Mouse (Mus musculus): ENCODE measurements at regions not wholly inside any gene's neighbourhood (a gene's known extent, or its start where the extent isn't known, plus 50 kb on each side); places are given as distances from the start of the nearest gene placed in this dataset.
A peak's percentile ranks its signal among the peaks of the same experiment; 100 is the strongest.

DNA sequence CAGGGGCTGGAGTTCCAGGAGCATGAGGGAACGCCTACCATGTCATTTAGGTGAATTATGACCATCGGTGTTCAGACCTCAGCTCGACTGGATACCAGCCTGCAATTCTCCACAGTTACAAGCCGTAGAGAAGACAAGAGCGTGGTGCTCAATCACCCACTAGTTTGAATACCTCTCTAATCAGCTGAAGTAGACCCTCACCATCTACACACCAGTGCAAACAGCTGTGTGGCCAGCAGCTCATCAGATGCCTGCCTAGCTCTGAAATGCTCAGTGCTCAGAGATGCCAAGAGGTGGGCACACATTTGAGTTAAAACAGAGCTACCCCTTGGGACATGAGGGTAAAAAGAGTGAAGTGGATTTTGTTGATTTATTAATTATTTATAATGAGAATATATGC, 660.2 kb downstream of the Magi1 start:
- H3K4me3 ChIP-seq: no peak overlapping the region
- H3K36me3 ChIP-seq: no peaks in the 10 kb centered on the region
- ATAC-seq (ENCODE audit: insufficient number of reproducible peaks, insufficient read depth, low FRiP score, low TSS enrichment): no peak
- H3K4me2 ChIP-seq (replicated peaks): no peak overlapping the region
- H3K9ac ChIP-seq: no peak overlapping the region
- no peaks in the 10 kb centered on the region for H3K27me3 ChIP-seq
- H3K9me3 ChIP-seq: no peaks in the 10 kb centered on the region
- H3K27ac ChIP-seq: no peak overlapping the region
- no peaks in the 10 kb centered on the region; the same call in 1 of the 2 replicates for H3K4me1 ChIP-seq
- WGBS: 78% methylated on average over 5 of the region's 5 CpGs

DNA sequence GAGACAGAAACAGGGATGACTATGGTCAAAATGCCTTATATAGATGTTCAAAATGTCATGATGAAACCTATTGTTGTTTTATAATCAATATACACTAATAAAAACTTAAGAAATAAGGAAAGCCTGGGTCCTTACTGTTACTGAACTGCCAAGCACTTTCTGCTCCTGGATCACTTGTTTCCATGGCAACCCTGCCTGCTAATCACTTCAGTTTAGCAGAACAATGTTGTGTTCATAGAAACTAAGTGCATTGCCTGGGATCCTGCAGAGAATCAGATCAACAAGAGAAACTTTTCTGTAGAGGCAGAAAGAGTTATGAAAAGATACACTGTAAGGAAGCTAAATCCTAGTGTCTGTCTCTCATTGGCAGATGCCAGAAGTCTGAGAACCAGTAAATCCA, 666.8 kb downstream of the Magi1 start:
- Histone ChIP-seq H3K27ac (no peak overlapping the region), H3K4me3 (no peak overlapping the region), H3K9ac (no peak overlapping the region), H3K9me3 (no peaks in the 10 kb centered on the region), H3K4me2 (replicated peaks) (no peak overlapping the region), H3K4me1 (no peaks in the 10 kb centered on the region), H3K36me3 (no peaks in the 10 kb centered on the region), H3K27me3 (no peaks in the 10 kb centered on the region)
- no peak for ATAC-seq (ENCODE audit: insufficient number of reproducible peaks, insufficient read depth, low FRiP score, low TSS enrichment)

GRCm38 (mm10) chr6:93600376-93600775, 657.1 kb upstream of the Adamts9 start:
- Histone ChIP-seq H3K9me3 (no peaks in the 10 kb centered on the region), H3K27ac (no peak overlapping the region), H3K4me3 (no peak overlapping the region), H3K36me3 (no peaks in the 10 kb centered on the region), H3K4me2 (replicated peaks) (no peak overlapping the region), H3K9ac (no peak overlapping the region), H3K4me1 (no peaks in the 10 kb centered on the region), H3K27me3 (0 out of 2 replicates have a peak, but pooled peaks cover 2% of the 10 kb centered on the region)
- WGBS: 97% methylated on average over 2 of the region's 2 CpGs
- no peak for ATAC-seq (ENCODE audit: insufficient number of reproducible peaks, insufficient read depth, low FRiP score, low TSS enrichment)

DNA sequence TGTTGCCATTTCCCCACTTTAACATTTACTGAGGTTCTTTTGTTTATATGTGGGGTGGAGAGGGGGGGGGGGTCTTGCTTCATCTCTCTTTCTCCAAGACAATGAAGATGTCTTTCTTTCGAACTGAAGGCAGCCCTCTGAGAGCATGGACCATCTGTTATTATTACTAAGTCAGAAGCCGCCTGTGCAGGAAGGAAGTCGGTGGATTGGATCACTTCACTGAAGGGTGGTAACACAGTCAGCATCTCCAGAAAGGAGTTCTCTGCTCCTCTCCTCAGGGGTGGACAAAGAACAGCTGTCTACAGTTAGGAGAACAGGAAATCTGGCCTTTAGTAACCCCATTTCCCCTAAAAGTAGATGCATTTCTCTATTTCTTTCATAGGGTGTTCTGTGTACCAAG, 656.1 kb upstream of the Adamts9 start:
- 0 out of 2 replicates have a peak, but pooled peaks cover 2% of the 10 kb centered on the region for H3K27me3 ChIP-seq
- H3K4me1 ChIP-seq: no peaks in the 10 kb centered on the region
- no peaks in the 10 kb centered on the region for H3K36me3 ChIP-seq
- no peak overlapping the region for H3K9ac ChIP-seq
- H3K27ac ChIP-seq: no peak overlapping the region
- H3K9me3 ChIP-seq: no peaks in the 10 kb centered on the region
- H3K4me2 ChIP-seq (replicated peaks): no peak overlapping the region
- no peak for ATAC-seq (ENCODE audit: insufficient number of reproducible peaks, insufficient read depth, low FRiP score, low TSS enrichment)
- 54% methylated on average over 3 of the region's 3 CpGs for WGBS
- no peak overlapping the region for H3K4me3 ChIP-seq

- Histone ChIP-seq H3K36me3 (no peaks in the 10 kb centered on the region), H3K4me2 (replicated peaks) (no peak overlapping the region), H3K4me3 (no peak overlapping the region), H3K9me3 (no peaks in the 10 kb centered on the region), H3K27ac (no peak overlapping the region), H3K4me1 (no peaks in the 10 kb centered on the region), H3K27me3 (no peaks in the 10 kb centered on the region), H3K9ac (no peak overlapping the region)
- no peak for ATAC-seq (ENCODE audit: insufficient number of reproducible peaks, insufficient read depth, low FRiP score, low TSS enrichment)
- WGBS: 93% methylated on average over 2 of the region's 2 CpGs
These were observed 646.6 kb upstream of the Adamts9 start for GRCm38 (mm10) chr6:93589935-93590334.

- H3K36me3 ChIP-seq: no peaks in the 10 kb centered on the region
- H3K9ac ChIP-seq: 0 out of 2 replicates have a peak overlapping the region, but pooled peaks have one; percentile 12
- H3K4me2 ChIP-seq (replicated peaks): no peak overlapping the region
- no peak for ATAC-seq (ENCODE audit: insufficient number of reproducible peaks, insufficient read depth, low FRiP score, low TSS enrichment)
- no peaks in the 10 kb centered on the region for H3K27me3 ChIP-seq
- no peaks in the 10 kb centered on the region for H3K9me3 ChIP-seq
- no peak overlapping the region for H3K27ac ChIP-seq
- WGBS: 81% methylated on average over 2 of the region's 2 CpGs
- H3K4me3 ChIP-seq: no peak overlapping the region
- no peaks in the 10 kb centered on the region for H3K4me1 ChIP-seq
These were observed 643.6 kb upstream of the Adamts9 start for GRCm38 (mm10) chr6:93586871-93587270.

DNA sequence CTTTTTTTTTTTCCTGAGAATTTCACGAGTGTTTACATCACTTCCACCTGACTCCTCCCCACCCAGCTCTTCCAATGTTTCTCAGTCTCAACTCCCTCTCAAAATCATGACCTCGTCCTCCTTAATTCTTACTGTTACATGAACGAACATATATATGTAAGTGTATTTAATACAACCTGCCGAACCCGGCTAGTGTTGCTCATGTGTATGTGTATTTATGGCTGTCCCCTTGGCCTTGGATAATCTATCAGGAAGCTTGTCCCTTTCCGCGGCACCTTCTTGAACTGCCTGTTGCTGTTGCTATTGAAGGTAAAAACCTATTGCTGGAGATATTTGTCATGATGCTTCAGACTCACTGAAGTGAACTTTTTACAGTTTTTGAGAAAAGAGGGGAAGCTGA, 637.8 kb upstream of the Adamts9 start:
- Histone ChIP-seq H3K4me2 (replicated peaks) (no peak overlapping the region), H3K4me1 (no peaks in the 10 kb centered on the region), H3K4me3 (no peak overlapping the region), H3K9ac (no peak overlapping the region), H3K9me3 (no peaks in the 10 kb centered on the region), H3K27ac (no peak overlapping the region), H3K27me3 (no peaks in the 10 kb centered on the region), H3K36me3 (no peaks in the 10 kb centered on the region)
- no peak for ATAC-seq (ENCODE audit: insufficient number of reproducible peaks, insufficient read depth, low FRiP score, low TSS enrichment)
- 86% methylated on average over 7 of the region's 7 CpGs for WGBS

GRCm38 (mm10) chr6:93580716-93581115, 637.4 kb upstream of the Adamts9 start:
- 74% methylated on average over 6 of the region's 6 CpGs for WGBS
- no peak overlapping the region for H3K4me3 ChIP-seq

GRCm38 (mm10) chr6:93575249-93575648, 632.0 kb upstream of the Adamts9 start:
- Histone ChIP-seq H3K4me3 (no peak overlapping the region), H3K9ac (no peak overlapping the region), H3K4me1 (no peaks in the 10 kb centered on the region), H3K36me3 (no peaks in the 10 kb centered on the region), H3K4me2 (replicated peaks) (no peak overlapping the region), H3K27ac (no peak overlapping the region), H3K27me3 (no peaks in the 10 kb centered on the region), H3K9me3 (no peaks in the 10 kb centered on the region)
- 66% methylated on average over 6 of the region's 6 CpGs for WGBS
- no peak for ATAC-seq (ENCODE audit: insufficient number of reproducible peaks, insufficient read depth, low FRiP score, low TSS enrichment)

More at GRCm38 (mm10) chr6:93580716-93581115, 637.4 kb upstream of the Adamts9 start:
- no peak for ATAC-seq (ENCODE audit: insufficient number of reproducible peaks, insufficient read depth, low FRiP score, low TSS enrichment)
- H3K9ac ChIP-seq: no peak overlapping the region
- no peak overlapping the region for H3K4me2 ChIP-seq (replicated peaks)
- no peak overlapping the region for H3K27ac ChIP-seq
- H3K36me3 ChIP-seq: no peaks in the 10 kb centered on the region
- H3K4me1 ChIP-seq: no peaks in the 10 kb centered on the region
- no peaks in the 10 kb centered on the region for H3K9me3 ChIP-seq
- no peaks in the 10 kb centered on the region for H3K27me3 ChIP-seq

- no peak for ATAC-seq (ENCODE audit: insufficient number of reproducible peaks, insufficient read depth, low FRiP score, low TSS enrichment)
- Histone ChIP-seq H3K36me3 (no peaks in the 10 kb centered on the region), H3K9ac (no peak overlapping the region), H3K9me3 (no peaks in the 10 kb centered on the region), H3K4me1 (no peaks in the 10 kb centered on the region), H3K4me2 (replicated peaks) (no peak overlapping the region), H3K4me3 (no peak overlapping the region), H3K27me3 (no peaks in the 10 kb centered on the region), H3K27ac (no peak overlapping the region)
- 74% methylated on average over 7 of the region's 7 CpGs for WGBS
These were observed 630.7 kb upstream of the Adamts9 start for GRCm38 (mm10) chr6:93573679-93574635.

- no peak overlapping the region for H3K9ac ChIP-seq
- no peaks in the 10 kb centered on the region for H3K36me3 ChIP-seq
- H3K27ac ChIP-seq: no peak overlapping the region
- no peaks in the 10 kb centered on the region for H3K27me3 ChIP-seq
- no peak overlapping the region for H3K4me3 ChIP-seq
- 0 out of 2 replicates have a peak, but pooled peaks cover under 1% of the 10 kb centered on the region for H3K9me3 ChIP-seq
- no peaks in the 10 kb centered on the region for H3K4me1 ChIP-seq
- ATAC-seq (ENCODE audit: insufficient number of reproducible peaks, insufficient read depth, low FRiP score, low TSS enrichment): no peak
- 92% methylated on average over 2 of the region's 2 CpGs for WGBS
- H3K4me2 ChIP-seq (replicated peaks): no peak overlapping the region
These were observed 626.6 kb upstream of the Adamts9 start for GRCm38 (mm10) chr6:93569866-93570265.

DNA sequence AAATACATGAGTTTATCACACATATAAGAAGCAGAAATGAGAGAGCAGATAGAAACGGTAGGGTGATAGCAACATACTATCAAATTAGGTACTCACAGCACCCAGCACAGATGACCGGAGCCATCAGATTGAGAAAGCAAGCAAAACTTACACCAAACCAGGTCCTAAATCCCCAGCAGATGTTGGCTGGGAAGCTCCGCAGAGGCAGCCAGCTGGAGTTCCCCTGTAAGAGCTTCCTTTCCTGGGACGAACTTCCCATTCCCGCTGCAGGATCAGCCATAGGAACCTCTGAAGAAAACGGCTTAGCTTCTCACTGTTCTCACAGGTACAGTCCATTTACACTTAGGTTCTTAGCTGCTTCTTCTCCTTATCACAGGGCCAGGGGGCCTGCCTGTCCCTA, 625.9 kb upstream of the Adamts9 start:
- ATAC-seq (ENCODE audit: insufficient number of reproducible peaks, insufficient read depth, low FRiP score, low TSS enrichment): no peak
- Histone ChIP-seq H3K4me1 (no peaks in the 10 kb centered on the region), H3K9me3 (0 out of 2 replicates have a peak, but pooled peaks cover 2% of the 10 kb centered on the region), H3K36me3 (no peaks in the 10 kb centered on the region), H3K4me2 (replicated peaks) (no peak overlapping the region), H3K4me3 (no peak overlapping the region), H3K27ac (no peak overlapping the region), H3K9ac (no peak overlapping the region), H3K27me3 (no peaks in the 10 kb centered on the region)
- WGBS: 76% methylated on average over 6 of the region's 6 CpGs
